Mouse (Mus musculus) ZHBTc4 (cell line): ENCODE measurements around the gene Taar1.

Experiments used
- DNase-seq: peaks from one replicate; pipeline ENCODE4 v3.0.0-alpha.2; 2011; ENCODE audit warnings: low read depth, low spot score

Taar1 gene

DNA sequence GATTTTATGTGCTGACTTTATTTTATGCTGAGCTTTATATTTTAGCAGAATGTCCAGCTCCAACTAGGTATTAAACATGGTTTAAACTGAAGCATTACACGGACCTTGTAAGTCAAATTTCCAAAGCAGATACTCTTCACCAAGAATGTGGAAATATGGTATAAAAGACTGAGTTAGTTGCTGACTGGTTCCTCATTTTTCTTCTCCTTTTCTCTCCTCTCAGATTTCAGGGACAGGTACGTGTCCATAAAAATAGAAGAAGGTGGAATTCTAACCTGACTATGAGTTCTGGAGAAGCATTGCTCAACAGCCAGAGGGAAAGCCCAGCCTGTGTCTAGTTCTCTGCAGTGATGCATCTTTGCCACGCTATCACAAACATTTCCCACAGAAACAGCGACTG is at the start of gene Taar1:
Gene Taar1, plus strand, starts transcription at position 301 of the 400 bp plus-strand sequence.
- DNase-seq, result no peak

GRCm38 (mm10) chr10:23880695-23881094 is 39.5 kb upstream of the Taar1 start:
- DNase-seq, result no peak

- no peak for DNase-seq
Measured at GRCm38 (mm10) chr10:23884910-23885309, 35.2 kb upstream of the Taar1 start.

GRCm38 (mm10) chr10:23886060-23886459 is 34.1 kb upstream of the Taar1 start:
- no peak for DNase-seq

DNA sequence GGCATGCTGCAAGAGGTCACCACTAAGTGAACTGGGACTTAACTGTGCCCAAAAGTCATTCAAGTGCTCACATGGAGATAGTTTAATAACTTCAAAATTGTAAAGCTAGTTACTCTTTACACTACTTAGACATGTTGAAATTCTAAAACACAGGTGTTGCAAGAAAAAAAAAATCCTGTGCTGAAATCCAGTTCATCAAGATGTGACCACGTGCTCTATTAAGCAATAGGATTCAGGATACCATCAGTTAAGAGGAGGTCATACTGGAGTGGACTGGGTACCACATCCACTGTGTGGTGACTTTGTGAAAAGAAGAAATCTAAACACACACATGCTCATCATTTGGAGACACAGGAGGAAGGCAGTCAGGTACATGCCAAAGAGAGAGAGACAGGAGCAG is 27.2 kb upstream of the Taar1 start:
- no peak for DNase-seq

- peak; percentile 40 for DNase-seq
Measured at GRCm38 (mm10) chr10:23894601-23895349, 25.4 kb upstream of the Taar1 start, which contains the start of gene Vnn1. Gene Vnn1 (plus strand): TSS chr10:23894688.

DNA sequence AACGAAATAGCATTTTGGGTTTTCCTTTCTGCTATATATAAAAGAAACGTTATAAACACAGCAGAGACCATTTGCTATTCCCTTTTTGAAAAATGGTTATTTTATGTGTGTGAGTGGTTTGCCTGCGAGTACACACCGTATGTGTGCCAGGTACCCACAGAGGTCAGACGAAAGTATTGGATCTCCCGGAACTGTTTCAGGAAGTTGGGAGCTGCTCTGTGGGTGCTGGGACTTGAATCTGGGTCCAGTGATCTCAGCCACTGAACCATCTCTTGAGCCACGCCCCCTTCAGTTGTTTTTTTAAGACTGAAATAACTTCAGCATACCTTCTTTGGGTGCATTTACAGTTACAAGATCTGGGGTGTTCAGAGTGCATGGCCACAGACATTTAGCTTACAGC is 24.8 kb upstream of the Taar1 start:
- DNase-seq, result no peak

DNA sequence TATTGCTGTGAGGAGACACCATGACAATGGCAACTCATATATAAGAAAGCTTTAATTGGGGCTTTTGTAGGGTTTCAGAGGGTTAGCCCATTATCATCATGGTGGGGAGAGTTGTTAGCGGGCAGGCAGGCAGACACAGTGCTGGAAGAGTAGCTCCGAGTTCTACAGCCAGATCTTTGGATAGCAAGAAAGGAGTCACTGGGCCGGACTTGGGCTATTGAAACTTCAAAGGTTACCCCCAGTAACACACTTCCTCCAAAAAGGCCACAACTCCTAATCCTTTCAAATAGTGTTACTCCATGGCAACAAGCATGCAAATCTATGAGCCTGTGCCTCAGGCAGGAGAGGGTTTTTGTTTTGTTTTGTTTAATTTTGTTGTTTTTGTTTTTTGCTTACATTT is 19.0 kb upstream of the Taar1 start:
- no peak for DNase-seq

DNA sequence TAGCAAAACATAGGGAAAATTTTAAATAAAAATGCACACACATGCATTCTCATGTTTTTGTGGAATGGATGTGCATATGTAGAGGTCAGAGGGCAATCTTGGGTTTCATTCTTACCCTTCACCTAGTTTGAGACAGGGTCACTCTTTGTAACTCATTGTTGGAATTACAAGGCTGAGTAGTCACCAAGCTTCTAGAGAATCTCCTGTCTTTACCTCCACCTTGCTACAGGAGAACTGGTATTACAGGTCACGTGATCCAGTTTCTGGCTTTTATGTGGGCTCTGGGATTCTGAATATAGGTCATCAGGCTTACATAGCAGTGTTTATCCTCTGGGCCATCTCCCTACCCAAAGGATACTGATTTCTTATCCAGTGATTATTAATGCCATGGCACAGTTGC is 14.5 kb upstream of the Taar1 start:
- DNase-seq, result no peak

- no peak for DNase-seq
Measured at GRCm38 (mm10) chr10:23922468-23922867, 2.3 kb downstream of the Taar1 start.

DNA sequence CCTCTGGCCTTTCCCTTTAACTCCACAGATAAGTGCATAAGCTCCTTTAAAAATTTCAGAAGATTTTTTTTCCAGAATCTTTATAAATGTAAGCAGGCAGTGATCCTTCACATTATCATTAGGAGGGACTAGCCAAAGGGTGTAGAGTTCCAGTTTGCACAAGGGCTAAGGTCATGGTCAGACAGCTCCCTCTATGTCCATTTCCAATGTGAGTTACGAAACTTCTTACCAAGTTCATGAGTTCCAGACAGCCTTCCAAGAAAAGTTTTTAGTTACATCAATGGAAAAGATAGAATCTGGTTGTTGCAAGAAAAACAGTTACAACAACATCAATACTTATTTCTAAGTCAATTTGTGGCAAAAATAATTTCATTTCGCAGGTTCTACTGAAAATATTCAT is 3.8 kb downstream of the Taar1 start:
- DNase-seq, result no peak

GRCm38 (mm10) chr10:23937613-23938012 is 17.5 kb downstream of the Taar1 start:
- peak; percentile 64 for DNase-seq

DNA sequence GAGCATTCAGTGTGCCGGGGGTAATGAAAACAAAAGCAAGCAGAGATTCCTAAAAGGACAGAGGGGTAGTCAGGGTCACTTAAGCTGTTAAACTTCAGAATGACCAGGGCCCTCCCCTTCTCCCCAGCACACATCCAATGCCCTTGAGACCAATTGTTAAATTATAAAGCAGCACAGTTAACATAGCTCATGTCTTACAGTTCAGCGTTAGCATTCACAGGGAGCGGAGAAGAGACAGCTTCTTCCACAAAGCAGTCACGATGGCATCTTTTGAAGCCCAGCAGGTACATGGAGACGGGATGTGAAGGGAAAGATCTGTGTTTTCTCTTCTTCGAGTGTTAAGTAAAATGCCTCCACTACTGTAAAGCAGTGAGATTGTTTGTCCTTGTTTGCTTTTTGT is 18.2 kb downstream of the Taar1 start, which contains the start of gene Taar2:
Gene Taar2, plus strand, starts transcription at position 261 of the 400 bp plus-strand sequence.
- DNase-seq, result peak; percentile 22

GRCm38 (mm10) chr10:23942465-23942864 is 22.3 kb downstream of the Taar1 start:
- peak; percentile 87 for DNase-seq

DNA sequence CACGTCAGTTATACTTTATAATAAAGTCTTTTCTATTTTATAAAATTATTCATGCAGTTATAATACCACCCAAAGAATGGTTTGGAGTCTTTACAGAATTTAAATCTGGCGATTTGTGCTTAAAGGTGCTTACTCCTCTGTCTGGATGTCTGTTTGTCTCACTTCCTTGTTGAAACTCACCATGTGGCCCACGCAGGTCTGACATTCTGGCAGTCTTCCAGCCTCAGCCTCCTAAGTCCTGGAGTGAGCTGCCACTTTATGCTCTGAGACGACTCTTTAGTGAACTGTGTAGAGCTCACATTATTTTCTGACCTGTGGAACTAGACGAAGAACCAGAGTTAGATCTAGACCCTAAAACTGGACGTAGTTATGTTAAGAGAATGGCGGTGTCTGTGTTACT is 27.9 kb downstream of the Taar1 start:
- no peak for DNase-seq

GRCm38 (mm10) chr10:23949508-23950005 is 29.4 kb downstream of the Taar1 start, which contains the start of gene Taar3:
Gene Taar3 (plus strand): TSS chr10:23949558.
- DNase-seq, result no peak

DNA sequence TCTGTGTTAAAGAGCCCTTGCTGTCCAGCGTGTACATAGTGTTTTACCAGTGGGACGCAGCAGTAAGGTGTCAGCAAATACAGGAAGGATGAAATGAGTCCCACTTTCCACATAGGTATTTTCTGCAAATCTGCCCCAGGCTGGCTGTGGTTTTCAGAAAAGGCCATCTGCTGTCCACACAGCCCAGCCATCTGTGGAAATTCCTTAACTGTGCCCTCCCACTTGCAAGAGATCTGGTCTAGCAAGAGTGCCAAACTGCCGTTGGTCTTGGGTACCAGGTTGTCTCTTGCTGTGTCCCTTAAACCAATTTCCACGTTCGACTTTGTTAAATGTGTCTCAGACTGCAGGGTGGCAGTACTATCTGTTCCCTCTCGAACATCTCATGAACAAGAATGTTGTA is 31.6 kb downstream of the Taar1 start:
- DNase-seq, result no peak

GRCm38 (mm10) chr10:23959071-23959470 is 38.9 kb downstream of the Taar1 start:
- DNase-seq, result no peak

- no peak for DNase-seq
Measured at GRCm38 (mm10) chr10:23960444-23960915, 40.3 kb downstream of the Taar1 start, which contains the start of gene Taar4. Gene Taar4 (plus strand): TSS chr10:23960494.

GRCm38 (mm10) chr10:23963444-23963843 is 43.3 kb downstream of the Taar1 start:
- no peak for DNase-seq

DNA sequence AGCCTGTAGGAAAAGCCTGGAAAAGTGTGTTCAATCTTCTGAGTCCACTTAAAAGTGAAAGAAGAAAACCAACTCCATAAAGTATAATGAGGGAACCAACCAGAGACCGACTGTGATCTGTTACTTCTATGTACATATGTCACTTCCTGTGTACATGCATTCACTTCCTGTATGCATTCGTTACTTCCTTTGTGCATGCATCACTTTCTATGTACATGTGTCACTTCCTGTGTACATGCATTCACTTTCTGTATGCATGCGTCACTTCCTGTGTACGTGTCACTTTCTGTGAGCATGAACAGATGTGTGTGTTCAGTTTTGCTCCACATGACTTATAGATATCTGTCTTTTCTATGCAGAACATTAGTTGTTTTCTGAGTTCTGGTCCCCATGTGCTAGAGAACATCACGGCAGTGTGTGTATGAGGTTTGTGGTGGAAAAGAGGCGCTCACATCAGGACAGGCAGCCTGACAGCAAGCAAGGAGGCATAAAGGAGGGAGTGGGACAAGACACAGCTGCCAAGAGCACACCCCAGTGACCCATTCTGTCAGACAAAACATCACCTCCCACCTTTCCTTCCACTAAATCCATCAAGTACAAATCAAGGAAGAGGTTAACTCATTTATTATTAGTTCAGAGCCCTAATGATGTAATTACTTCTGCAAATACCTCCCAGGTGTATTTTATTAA is 44.9 kb downstream of the Taar1 start:
- no peak for DNase-seq

DNA sequence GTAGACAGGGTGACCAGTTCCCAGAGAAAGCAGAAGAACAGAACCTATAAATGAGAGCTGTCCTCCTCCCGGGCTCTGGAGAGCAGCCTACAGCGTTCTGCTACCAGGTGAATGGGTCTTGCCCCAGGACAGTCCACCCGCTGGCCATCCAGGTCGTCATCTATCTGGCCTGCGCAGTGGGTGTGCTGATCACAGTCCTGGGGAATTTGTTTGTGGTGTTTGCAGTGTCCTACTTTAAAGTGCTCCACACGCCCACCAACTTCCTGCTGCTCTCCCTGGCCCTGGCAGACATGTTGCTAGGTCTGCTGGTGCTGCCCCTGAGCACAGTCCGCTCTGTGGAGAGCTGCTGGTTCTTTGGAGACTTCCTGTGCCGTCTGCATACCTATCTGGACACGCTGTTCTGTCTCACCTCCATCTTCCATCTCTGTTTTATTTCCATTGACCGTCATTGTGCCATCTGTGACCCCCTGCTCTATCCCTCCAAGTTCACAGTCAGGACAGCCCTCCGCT is 50.6 kb downstream of the Taar1 start, which contains the start of gene Taar5:
Gene Taar5, plus strand, starts transcription at position 51 of the 510 bp plus-strand sequence.
- no peak for DNase-seq
